Mouse (Mus musculus) layer of hippocampus, postnatal 14 days (tissue): ENCODE measurements at regions not wholly inside any gene's neighbourhood (a gene's known extent, or its start where the extent isn't known, plus 50 kb on each side); places are given as distances from the start of the nearest gene placed in this dataset.

Experiments used
- DNase-seq, 2 experiments: peaks; one replicate each; pipeline ENCODE4 v3.0.0; 2021 to 2022; ENCODE audit warnings: low spot score in 2 of 2, mixed read lengths in 1 of 2

DNA sequence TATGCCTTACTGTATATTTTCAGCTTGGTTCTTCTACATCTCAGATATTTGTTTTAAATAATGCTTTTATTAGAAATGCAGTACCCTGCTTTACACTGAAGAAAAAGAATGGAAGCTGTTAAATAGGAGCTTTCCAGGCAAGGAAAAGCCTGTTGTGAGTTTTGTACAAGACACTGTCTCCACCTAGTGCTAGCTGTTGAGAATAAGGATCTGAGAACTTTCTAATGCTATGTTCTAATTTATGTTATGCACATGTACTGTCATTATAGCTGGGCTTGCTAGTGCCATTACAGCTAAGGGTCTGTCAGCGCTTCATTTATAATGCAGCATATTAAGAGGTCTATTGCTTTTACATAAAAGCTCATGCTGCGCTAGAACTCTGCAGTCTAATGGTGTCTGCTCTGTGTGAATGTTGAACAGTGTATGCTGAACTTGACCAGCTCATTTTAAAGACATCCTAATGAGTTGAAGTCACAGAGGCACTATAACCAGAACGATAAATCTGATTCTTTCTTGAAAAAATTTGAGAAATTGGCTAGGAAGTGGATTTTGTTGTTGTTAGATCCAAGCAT is 315.4 kb upstream of the Dnajc24 start:
- peak in 1 of 2 experiments; percentile 28 for DNase-seq

DNA sequence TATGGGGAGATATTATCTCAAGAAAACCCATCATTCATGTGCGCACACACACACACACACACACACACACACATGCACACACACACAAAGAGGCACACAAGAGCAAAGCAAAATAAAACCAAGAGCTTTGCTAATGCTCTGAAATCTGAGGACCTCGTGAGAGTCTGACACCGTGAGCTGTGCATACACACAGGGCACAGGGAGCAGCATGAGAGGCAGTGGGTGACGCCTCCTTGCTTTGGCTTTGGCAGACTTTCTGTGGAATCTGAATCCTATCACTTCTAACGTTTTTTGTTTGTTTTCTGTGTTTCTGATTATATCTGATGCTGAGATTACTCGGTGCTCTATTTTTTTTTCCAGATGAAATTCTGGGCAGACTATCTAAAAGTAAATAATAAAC is 343.4 kb upstream of the Dnajc24 start:
- DNase-seq: no peak

DNA sequence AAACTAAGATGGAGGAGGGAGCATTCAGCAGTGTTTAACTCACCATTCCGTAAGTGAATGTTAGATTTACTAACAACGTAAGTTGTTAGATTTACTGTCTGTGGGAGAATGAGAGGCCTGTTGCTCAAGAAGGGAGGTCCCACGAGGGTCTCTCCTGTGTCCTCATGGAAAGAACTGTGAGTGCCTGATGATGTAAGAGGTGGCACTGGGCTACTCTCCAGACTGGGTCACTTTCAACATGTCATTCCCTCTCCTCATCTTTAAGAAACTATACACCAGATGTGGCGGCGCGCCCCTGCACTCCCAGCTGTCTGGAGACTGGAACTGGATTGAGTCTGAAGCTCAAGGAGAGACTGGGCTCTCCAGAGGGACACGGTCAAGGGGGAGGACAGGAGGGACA is 343.9 kb upstream of the Dnajc24 start:
- DNase-seq: no peak

DNA sequence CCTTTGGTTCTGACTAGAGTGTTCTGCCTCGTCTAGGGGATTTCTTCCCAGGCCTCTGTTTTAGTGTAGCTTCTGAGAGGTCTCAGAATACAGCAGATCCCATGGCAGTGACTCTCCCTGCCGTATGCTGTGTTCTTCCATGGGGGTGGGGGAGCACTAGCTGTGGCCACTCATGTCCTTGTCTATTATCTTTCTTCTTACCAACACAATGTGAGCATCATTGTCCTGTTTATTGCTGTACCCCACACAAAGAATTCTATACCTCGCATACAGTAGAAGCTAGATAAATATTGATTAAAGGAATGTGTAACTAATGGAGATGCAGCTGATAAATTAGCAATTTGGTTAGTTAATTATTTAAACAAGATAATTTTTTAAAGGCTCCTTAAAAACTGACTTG is 337.5 kb upstream of the Mpped2 start:
- no peak for DNase-seq

DNA sequence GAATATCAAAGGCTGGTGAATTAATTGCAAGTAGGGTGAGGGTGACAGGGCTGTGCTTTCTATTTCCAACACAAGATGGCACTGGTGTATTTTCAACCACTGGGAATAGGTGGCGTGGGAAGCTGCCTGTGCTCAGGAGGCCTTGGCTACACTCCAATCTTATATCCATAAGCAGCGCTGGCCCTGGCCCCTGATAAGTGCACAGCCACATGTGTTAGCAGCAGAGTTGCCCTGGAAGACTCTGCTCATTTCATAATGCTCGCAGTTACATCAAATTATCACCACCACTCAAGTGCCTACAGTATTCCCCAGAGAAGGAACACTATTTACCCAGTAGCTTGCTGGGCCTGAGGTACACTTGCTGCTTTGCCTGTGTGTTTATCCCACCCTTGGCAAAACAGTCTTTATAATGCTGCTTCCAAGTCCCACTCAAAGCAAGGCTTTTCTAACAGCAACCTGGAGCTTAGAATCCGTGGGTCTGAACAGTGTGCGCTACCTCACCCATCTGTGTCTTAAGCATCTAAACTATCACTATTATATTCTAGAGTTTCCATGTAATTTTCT is 337.0 kb upstream of the Mpped2 start:
- DNase-seq: peak; percentile 60 to 81

DNA sequence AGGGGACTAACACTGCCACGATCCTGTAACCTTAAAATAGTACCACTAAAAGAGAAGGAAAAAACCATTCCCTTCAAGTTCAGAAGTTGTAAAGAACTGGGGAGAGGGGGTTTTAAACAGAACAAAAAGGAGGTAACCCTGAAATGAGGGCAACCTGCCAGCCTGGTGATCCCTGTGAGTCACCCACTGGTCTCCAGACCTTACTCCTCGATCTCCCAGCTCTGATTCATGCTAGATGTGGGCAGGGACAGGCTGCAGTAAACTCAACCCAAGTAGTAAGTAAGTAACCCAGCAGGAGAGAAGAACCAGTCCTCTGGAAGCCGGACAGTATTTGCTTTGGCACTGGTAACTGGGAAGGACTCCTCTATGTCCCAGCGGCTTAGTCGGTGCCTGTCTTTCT is 324.4 kb upstream of the Mpped2 start:
- DNase-seq: no peak

DNA sequence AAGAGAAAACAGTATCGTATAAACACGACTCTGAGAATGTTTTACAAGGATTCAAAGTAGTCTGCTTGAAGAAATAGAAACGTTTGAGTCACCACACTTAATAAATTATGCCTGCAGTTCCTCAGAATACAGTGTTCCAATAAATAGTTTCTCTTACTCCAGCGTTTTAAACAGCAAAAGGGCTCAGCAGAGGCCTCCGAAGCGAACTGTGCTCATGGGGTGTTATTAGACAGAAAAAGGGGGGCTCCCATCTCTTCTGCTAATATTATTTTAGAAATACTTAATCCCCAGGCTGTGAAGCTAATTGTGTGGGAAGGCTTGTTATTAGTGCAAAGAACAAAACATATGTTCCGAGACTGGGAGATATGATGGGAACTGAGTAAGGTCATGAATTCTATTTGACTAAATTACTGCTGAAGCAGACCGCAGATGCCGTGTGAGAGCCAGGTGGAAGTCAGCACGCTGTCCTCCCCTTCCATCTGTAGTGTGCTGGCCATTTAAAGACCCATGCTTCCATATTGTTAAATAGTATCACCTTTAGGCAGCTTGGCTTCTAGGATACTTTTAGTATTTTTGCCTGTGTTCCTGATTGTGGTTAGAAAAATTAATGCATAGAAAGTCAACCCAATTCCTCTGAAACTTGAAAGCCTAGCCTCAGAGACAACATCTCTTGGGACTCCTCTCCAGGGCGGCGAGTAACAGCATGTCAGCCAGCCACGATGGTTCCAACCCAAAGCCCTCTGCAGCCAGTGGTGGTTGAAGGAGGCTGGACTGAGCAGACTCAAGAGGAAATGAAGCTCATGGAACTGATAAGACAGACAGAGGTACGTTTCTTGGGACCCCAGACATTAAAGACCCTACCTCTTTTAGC is 309.4 kb upstream of the Mpped2 start:
- no peak for DNase-seq

DNA sequence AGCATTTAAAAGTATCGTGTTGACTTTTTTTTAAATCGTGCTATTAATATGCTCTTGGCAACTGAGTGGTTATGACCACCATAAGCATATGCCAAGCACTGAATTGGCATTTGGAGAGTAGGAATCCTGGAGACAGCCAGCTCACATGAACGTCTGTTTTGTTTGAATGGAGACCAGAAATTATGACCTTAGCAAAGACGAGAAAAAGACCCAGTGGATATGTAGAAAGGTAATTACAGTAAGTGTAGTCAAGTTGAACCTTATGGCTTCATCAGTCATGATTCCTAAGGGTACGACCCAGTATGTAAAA is 308.8 kb upstream of the Mpped2 start:
- no peak for DNase-seq

DNA sequence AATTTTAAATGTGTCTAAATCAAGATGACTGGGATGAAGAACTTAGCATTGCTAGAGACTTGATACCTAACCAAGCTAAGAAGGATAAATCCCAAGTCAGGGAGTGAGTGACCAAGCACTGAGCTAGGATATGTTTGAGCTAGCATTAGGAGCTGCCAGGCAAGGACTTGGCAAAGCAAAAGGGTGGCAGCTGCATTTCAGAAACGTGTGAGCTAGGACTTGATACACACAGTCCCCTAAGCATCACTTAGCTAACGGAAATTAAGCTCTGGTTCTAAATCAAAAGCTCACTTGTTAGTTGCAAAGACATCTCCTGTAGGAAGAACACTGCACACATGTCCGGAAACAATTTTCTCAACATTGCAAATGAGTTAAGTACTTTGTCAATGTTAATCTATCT is 308.2 kb upstream of the Mpped2 start:
- DNase-seq: peak in 1 of 2 experiments; percentile 19

DNA sequence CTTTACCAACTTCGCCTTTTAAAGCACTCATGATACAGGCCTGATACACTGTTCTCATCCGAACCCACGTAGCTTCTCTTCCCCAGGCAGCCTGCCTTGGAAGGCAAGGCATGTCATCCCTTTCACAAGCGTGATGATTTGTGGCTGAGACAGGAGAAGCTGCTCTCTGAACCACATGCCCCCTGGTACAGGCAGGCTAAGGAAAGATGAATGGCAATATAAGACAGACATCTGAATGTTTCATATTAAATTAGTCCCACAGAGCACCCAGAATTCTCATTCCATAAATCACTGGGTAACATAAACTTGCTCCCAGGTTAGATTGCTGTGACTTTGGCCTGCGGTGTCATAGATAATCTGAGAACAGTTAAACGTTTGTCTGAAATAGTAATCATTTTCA is 280.9 kb upstream of the Mpped2 start:
- no peak for DNase-seq

DNA sequence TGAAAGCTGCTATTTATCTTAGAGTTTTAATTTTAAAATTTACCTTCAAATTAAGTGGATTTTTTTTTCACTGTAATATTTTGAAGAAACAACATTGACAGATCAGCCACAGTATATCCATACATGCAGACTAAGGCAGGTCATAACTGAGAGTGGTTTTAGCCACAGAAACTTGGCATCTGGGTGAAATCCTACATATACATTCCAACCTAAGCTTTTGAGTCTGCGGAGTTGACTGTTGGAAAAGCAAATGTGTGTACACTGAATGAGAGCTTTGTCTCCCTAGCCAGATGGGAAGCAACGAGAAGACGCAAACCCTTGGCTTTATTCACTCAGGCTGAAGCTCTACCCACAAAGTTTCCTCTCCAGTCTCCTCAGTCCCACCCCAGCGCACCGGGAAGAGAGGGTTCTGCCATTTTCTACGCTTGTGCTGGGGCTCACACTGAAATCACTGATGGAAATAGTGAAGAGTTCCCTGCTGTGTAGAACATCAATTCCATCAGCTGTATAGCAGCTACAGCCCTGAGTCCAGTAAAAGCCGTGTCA is 277.5 kb upstream of the Mpped2 start:
- no peak for DNase-seq

DNA sequence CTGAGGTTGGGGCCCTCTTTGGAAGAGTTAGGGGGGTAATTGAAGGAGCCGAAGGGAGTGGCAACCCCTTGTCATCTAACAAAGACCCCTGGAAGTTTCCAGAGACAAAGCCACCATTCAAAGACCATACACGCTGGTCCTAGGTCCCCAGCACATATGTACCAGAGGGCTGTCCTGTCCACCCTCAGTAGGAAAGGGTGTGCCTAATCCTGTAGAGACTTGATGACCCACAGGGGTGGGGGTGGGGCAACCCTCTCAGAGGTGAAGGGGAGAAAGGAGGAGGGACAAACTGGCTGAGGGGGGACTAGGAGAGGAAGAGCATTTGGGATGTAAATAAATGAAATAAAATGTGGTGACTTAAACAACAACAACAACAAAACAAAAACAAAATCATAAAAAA is 274.9 kb upstream of the Mpped2 start:
- no peak for DNase-seq

DNA sequence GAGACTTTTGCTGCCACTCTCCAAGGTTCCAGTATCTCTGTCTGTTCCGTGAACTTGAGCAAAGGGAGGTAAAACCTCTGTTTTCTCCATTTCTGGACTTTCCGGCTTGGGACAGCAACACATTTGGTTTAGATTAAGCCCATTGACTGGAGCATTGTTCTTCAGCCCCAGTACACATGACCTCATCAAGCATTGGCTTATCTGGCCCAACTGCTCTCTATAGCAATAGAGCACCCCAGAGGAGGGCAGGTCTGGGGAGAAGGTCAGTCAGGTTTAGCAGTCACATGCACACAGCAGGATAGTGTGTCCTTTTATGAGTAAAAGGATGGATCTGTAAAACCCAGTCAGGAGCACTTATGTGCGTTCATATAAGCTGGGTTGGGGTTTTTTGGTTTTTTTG is 268.1 kb upstream of the Mpped2 start:
- DNase-seq: no peak

DNA sequence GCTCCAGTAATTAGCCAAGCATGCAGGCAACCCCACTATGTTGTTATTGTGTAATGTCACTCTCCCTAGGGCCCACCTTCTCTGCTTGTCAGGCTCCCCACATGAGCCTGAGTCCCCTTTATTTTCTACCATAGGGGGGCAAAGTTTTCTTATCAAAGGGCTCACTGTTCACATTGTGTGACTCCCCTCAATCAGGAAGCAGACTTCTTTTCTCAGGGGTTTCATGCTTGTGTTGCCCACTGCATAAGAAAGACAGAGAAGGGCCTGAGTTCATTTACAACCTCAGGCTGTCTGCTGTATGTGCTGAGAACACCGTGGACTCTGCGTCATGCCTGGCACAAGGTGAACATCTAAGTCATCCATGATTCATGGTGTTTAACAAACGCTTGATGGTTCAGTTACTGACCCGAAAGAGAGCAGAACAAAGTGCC is 267.6 kb upstream of the Mpped2 start:
- DNase-seq: no peak

DNA sequence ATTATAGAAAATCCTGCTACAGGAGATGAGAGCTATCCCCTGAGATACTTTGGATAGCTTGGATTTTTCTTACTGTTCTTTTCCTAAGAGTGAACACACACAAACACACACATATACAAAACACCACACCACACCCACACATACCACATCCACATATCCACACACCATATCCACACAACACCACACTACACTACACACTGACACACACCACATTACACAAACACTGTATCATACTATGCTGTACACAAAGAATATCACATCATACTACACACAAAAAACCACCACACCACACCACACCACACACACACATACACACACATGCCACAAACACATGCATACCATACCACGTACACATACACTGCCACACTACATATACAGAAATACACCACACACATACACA is 267.1 kb upstream of the Mpped2 start:
- no peak for DNase-seq

DNA sequence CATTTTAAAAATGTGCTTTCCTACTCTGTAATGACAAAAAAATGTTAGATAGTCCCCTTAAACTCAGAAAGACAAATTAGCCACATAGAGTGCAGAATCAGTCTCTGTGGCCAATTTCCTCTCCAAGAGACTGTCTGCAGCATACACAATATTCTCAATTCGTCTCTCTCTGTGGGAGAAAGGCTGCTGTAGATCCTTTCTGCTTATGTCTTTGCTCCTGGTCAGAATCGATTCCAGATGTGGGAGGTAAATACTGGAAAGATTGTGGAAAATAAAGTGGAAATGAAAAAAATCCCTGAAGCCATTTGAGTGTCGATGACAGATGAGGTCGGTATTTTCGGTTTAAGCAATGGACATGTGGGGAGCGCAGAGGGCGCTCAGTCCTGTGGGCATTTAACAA is 265.8 kb upstream of the Mpped2 start:
- no peak for DNase-seq

DNA sequence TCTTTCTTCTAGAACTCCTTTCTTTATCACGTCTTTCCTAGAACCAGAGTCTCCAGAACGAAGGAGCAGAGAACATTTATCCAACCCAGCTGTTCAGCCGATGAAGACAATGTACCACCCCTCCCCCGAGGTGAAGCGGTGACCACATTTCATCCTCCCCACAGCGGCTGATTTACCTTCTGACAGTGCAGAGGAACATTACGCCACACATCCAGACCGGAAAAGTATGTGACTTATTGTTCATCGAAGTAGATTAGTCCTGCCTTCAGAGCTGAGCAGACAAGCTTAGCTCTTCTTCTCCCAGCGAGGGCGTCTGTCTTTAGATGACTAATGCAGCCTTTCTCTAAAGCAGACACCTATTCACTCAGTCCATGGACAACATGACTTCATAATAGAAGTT is 264.2 kb upstream of the Mpped2 start:
- no peak for DNase-seq

DNA sequence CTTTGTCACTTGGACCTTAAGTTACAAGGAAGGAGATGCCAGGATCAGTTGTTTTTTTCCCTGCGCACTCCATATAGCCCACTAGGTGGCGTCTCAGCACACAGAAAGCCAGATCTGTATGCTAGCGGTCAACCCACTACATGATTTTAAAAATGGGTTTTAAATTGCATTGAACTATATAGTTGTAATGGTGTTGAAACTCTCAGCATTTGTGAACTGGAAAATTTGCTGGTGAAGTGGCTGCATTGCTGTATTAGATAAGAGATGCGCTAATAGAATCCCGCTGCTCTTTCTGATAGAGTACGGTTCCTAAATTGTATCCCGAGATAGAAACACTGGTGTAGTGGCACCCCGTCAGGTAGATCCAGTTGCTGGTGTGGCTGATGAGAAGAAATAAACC is 261.9 kb upstream of the Mpped2 start:
- peak; percentile 73 to 86 for DNase-seq

DNA sequence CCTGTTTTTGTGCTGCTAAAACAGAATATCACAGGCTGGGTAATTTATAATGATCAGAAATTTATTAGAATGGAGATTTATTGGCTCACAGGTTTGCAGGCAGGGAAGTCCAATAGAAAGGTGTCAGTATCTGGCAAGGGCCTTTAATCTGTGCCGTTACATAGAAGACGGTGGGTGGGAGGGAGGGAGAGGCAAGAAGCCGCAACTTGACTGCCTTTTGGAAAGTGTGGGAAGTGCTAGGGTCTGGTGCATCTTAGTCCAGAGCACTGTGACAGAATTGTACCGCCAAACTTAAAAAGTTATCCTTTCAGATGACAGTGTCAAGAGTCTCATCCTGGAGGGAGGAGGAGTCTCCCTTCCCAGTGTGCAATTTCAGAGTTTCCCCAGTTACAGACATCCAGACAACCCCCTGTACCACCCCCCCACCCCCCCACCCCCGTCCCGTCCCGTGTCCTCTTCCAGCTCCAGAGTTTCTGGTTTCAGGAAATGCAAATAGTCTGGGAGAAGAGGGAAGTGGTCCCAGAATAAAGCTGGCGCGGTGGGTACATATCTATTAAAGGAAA is 261.4 kb upstream of the Mpped2 start:
- DNase-seq: no peak

DNA sequence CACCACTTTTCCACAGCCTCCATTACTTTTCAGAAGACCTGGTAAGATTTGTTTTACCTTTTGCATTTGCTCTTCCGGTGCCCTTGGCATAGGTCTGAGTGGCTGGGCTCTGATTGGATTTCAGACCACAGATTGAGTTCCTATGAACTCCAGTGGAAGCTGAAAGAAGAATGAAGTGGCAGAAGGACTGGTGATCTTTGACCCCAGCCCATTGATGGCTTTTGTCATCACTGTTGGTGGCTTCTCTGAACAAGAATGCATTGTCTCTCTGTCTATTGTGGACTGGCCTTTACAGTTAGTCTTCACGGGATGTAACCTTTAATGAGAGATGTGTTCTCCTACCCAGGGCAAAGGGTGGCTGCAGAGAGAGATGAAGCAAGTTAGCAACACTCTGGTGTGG is 256.9 kb upstream of the Mpped2 start:
- DNase-seq: no peak

DNA sequence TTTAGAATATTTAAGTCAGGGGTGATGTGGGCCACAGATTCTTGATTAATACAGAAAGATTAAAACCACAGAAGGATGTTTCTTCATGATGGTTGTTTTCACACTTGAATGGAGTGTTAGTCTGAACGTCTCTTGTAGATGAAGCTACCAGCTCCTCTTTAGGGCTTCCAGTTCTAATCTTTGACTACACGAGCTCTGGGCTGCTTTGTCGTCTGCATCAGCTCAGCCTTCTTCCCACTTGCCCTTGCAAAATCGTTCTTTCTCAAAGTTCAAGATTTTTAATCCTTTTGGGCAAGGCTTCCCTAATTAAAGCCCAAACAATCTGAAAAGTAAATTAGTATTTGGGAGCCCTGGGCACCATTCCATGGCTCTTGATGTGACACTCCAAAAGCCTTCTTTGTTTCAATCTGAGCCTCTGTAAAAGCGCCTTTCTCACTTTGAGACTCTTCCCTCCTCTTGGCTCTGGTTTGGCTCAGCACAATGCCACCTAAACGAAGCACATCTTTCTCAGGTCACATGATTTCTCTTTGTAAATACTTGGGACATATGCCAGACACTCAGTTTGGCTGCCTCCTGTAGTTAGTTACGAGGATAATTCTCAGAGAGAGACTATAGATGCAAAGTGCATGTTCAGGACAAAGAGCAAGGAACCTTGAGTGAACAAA is 238.6 kb upstream of the Mpped2 start:
- DNase-seq: peak in 1 of 2 experiments; percentile 53

DNA sequence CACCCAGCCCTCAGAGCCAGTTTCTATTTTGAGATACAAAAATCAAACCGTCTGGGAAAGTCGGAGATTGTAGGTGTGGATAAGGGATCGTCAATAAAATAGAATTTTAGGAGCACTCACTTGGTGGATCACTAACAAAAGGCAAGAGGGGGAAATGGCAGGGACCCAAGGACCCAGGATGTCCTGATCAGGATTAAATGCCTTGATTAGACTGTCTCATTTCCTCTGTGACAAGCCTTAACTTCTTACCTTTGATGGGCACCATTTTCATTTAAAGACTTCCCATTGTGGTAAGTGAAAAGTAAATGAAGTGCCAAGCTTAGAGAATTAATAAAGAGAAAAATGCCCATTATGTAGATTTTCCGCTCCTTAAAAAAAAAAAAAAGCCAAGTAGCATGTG is 238.0 kb upstream of the Mpped2 start:
- DNase-seq: no peak
